Mouse (Mus musculus) testis, postnatal 10 days (tissue): ENCODE data around the gene Pakap.
A peak's percentile ranks its signal among the peaks of the same experiment; 100 is the strongest.

Source experiments
- DNase-seq: peaks from one replicate; pipeline ENCODE4 v3.0.0; 2021; ENCODE audit warnings: low spot score

Pakap gene

DNA sequence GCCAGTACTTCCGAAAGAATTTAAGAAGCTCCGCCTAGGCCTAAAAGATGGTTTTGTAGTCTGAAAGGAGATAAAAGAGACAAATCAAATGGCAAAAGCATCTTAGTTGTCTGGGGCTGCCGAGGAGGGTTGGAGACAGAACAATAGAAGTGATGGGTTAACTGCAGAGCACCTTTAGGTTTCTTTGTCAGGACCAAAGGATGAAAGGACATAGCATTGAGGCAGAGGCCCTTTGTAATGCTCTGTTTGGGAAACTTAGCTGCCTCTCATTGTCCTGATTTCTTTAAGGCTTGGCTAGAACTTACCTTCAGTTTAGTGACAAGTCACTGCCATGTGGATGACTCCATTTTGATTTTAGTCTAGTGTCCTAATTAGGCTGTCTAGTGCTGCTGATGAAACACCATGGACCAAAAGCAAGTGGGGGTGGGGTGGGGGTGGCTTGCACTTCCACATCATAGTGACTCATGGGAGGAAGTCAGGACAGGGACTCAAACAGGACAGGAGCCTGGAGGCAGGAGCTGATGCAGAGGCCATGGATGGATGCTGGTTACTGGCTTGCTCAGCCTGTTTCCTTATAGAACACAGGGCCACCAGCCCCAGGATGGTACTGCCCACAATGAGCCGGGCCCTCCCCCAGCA, 202.3 kb downstream of the Pakap start:
- no peak for DNase-seq

DNA sequence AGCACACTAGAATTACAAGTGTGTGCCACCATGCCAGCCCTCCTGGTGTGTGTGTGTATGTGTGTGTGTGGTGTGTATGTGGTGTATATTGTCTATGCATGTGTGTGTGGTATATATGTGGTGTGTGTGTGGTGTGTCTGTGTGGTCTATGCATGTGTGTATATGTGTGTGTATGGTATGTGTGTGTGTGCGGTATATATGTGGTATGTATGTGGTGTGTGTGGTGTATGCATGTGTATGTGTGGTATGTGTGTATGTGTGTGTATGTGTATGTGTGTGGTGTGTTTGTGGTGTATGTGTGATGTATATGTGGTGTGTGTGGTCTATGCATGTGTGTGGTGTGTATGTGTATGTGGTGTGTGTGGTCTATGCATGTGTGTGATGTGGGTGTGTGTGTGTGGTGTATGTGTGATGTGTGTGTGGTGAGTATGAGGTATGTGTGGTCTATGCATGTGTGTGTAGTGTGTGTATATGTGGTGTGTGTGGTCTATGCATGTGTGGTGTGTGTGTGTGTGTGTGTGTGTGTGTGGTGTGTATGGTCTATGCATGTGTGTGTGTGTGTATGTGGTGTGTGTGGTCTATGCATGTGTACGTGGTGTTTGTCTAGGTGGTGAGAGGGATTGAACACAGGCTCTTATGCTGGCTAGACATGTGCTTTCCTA, 203.7 kb downstream of the Pakap start:
- DNase-seq = no peak

DNA sequence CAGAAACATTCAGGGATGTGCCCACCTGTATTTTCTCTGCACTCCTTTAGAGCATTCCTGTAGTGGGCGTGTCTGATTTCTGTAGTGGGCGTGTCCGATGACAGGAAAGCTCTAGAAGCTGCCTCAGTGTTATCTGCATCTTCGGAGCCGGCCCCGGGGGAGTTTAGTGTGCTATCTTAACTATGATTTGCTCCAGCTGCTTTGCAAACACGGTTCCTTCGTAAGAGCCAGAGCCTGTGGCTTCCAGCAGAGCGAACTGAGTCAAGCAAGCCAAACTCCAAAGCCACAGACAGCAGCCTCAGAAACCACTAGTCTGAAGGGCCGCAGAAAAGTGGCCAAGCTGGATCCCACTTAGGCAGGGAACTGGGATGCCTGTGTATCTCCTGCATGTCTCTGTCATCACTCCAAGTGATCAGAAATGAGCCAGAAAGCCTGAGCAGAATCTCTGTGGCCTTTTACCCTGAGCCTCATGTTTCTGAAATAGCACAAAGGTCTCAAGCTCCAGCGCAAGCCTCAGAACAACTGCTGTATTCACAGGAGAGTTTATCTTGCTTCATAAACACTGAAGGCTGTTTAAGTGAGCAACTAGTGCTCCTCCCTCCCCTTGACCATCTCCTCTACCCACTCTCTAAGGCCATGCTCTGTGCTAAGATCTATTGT, 205.0 kb downstream of the Pakap start:
- peak; percentile 62 for DNase-seq

DNA sequence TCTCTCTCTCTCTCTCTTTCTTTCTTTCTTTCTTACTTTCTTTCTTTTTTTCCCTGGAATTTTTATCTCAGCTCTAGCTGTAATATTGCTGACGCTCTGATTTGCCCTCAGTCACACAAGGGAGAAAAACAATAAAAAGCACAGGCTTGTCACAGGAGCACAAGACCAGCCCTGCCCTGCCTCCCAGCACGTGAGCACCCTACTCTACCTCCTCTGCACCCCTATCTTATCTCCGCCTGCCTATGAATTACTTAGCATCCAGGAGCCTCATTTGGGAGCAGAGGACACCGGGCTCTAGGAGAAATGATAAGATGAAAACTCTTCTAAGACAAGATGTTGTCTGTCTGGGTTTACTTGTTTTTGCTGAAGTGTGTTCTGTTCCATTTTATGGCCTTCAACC, 206.5 kb downstream of the Pakap start:
- no peak for DNase-seq

DNA sequence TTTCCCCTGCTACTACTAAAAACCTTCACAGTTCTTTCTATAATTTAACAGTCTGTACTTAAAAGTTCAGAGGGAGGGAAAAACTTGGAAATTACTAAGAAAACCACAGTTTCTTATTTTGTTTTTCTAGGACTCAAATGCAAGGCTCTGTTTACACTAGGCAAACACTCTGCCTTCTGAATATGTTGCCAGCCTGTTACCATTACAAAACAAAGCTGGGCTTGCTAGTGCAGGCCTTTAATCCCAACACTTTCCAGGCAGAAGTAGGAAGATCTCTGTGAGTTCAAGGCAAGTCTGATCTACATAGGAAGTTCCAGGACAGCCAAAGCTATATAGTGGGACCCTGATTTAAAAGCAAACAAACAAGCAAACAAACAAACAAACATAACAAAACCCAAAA, 207.6 kb downstream of the Pakap start:
- DNase-seq = no peak

DNA sequence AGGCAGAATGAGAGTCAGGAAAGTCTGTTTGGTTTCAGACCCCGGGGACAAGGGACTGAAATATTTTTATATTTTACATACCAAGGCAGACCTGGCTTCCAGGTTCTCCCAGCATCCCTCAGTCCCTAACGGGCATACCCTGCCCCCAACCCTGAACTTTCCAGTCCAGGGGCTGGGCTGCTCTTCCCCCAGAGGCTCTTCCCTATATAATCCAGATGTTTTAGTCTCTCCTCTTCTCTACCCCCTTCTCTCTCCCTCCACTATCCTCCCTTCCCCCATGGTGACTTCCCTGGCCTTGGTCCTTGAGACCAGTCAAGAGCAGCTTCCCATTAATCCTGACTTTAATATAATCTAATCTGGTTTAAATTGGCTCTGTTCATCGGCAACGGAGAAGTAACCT, 212.4 kb downstream of the Pakap start:
- DNase-seq = no peak

DNA sequence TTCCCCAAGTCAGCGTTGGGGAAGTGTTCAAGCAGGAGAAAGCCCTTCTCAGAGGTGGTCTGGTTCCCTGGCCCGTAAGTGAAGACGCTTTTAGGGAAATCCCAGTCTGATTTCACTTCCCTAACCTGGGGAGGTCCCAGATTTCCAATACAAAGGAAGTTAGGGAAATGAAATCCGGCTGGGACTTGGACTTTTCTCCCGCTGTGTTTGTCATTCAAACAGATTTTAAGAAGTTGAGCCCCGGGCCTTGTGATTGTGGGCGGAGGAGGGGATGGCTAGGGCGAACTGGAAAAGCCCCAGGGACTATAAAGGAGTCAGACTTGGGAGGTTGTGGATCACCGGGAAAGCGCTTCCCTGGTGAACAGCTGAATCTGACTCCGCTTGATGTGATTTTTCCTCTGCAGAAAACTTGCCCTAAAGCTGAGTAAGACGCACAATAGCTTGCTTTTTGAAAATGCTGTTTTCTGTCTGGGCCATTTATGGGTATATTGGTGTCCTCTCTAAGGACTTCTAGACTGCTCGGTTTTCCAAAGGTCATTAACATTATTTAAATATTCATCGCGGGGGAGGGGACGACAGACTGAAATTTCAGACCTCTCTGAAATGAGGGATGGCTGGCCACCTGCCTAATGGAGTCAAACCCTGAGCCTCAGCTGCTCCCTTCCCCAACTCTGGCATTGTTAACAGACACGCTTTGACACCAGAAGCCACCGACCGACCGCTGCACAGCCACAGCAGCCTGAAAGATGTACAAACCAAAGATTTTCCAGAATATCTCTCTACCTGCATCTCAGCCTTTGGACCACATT, 213.1 kb downstream of the Pakap start:
- no peak for DNase-seq

DNA sequence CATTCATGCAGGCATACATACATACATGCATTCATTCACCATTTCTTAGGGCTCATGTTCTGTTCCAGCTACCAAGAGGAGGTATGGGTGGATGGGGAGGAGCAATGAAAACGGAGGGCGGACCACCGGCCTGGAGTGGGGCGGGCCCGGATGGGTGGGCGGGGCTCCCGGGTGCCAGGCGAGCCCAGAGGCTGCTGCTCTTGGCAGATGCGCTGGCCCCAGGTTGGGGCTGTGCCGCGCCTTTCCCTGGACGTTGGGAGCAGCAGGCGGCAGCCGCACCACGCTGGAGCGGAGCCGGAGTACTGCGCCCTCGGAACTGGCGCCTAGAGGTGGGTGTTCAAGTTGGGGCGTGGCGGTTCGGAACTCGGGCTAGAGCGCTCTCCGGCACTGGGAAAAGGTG, 214.0 kb downstream of the Pakap start:
- DNase-seq = peak; percentile 75

DNA sequence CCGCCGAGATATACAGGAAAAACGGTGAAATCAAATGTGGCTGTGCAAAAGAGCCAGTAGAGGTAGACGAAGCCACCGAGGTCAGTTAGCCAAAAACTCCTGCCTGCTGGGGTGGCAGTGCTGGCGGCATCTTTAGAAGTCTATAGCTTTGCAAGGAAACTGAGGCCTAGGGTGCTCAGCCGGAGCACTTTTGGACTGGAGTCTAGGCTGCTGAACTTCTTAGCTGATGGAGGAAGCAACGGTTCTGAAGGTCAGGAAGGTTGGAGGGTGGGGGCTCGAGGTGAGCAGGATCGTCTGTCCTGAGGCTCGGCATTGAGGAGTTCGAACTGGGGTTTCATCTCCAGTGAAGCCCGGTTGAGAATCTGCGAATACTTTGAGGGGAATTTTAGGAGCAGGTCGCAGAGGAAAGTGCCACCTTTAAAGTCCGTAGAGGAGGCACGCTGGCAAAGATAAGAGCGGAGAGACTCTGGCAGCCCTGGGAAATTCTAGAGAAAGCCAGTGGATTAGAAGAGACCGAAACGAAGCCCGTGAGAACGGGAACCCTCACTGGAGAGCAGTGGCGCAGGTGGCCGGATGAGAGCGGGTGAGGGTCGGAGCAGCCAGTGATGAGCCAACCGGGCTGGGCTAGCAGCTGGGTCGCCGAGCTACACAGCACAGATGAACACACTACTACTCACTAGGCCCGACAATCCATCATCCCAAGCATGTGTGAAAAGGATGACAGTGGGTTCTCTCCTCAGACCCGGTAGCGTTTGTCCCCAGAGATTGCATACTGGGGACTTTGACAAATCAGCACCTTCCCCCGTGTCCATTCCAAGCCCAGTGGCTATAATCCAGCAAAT, 214.8 kb downstream of the Pakap start:
- no peak for DNase-seq

DNA sequence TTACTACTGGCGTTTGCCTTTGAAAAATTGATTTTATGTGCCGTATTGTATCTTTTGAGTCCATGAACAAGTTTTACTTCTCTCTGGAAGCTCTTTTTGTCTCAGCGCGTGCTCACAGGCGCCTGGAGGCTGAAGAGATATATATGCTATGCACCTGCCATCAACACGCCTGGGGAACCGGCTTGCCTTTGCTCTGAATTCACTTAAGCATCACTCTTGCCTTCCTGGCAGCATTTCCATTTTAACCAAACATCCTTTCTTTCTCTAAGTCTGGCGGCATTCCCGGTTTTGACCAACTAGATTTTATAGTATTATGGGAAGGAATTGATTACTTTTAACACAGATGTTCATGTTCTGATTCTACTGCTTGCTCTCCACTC, 215.4 kb downstream of the Pakap start:
- no peak for DNase-seq

DNA sequence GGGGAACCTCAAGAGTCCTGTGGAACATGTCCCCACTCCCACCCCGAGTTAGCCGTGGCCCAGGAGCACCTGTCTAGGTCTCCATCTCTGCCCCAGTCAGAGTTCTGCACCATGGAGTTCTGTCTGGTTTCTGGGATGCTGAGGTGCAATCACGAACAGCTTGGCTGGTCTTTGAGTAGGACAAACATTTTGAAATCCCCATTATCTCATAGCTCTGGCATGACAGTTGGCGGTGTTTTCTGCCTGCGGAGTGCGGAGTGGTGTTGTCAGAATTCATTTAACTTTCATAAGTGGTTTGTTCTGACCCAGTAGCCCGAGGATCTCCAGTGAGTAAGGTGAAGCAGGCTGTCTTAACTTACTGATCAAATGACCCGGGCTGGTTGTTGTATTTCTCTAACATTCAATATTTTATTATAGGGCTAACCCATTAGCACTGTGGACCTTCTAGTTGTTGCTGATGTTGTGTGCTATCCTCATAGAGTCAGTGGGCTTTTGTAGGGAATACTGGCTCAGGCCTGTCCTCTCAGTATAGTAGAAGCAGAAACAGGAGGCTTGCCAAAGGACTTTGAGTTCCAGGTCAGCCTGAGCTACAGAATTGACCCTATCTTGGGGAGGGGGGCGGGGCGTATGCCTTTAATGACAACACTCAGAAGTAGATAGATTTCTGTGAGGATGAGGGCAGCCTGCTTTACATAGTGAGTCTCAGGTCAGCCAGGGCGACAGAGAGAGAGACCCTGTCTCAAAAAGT, 216.0 kb downstream of the Pakap start:
- no peak for DNase-seq

DNA sequence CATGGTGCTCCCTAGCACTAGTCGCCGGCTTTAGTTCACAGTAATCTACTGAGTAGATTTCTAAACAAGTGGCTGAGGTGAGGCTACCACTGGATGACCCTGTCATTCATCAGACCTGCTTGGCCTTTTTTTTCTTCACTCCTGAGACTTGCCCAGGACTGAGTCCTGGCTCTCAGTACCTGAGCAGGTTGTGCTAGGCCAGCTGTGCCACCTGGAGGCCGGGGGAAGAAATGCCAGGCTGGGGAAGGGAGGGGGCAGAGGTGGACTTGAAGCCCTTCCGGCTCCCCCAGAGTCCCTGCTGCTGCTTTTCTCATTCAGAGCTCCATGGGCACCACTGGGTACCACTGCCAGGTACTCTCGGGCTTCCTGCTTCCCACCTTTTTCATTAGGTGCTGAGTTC, 220.7 kb downstream of the Pakap start:
- DNase-seq = no peak

DNA sequence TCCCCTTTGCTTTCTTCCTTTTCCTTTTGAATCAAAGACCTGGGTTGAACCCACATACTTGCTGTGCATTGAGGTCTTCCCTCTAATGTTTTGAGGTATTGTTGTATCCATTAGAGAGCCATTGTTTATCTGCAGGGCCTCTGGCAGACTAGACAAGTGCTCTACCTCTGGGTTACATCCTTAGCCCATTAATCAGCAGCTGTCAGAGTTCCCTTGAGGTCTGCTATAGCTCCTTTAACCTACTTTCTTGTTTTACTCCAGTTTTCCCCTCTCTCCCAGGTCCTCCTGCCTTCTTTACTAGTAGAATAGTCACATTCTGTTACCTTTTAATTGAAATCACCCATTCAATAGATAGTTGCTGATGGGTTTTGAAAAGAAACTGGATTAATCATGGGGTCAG, 221.1 kb downstream of the Pakap start:
- DNase-seq = no peak

DNA sequence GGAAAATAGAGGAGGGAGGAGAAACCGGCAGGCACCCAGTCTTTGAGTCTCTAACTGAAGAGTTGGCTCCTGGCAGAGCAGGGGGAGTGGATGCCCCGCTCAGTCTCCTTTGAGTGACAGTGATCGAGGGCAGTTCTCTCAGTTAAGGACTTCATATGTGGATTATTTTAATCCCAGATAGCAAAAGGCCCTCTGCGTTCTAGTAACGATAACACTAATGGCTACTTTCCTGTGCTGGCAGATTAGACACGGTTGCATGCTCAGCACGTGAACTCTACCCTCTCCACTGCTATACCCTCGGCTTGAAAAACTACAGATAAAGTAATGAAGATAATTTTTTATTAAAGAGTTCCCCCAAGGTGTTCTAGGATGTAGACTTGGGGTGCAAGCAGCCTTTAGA, 226.0 kb downstream of the Pakap start:
- DNase-seq = no peak

DNA sequence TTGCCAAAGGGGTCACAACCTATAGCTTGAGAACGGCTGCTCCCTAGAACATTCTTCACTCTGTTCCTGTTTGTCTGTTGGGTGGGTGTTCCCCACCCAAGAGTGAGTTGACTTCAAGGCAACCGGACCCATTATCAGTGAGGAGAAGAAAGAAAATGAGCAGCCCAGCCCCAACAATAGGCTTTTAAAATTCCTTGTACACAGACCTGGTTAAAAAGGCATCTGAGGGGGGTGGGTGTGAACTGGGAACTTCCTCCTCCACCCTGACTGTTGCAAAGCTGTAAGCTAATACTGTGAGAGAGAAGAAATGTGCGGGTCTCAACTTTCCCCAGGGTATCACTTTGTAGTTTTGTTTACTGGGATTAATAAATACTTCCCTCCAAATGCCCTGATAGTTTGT, 226.6 kb downstream of the Pakap start:
- DNase-seq = no peak

DNA sequence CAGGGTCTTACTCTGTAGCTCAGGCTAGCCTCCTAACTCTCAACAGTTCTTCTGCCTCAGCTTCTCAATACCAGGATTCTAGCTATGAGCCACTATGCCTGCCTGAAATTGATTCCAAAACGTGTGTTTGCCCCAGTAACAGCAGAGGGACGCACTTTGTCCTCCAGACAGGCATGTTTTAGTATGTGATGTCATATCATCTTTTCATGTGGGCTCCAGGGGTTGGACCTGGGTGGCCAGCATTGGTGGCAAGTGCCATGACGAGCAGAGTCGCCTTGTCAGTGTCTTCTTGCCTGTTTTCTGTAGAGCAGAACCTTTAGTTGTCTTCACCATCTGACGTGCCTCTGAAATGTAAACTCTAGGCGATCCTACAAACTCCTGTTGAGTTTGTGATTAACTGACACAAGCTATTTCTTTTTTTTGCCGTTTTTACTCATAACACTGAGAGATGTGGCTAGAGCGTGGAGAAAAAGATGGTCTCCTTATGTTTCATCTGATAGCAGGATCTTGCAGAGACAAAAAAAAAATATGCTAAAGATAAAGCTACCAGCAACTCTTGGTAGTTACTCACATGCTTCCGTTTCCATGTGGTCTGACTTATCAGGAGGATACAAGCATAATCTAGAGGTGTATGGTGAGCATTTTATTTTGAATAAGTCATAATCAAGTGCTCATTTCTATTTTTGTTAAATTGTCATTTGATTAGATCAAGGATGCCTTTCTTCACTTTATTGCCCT, 229.7 kb downstream of the Pakap start:
- DNase-seq = no peak

DNA sequence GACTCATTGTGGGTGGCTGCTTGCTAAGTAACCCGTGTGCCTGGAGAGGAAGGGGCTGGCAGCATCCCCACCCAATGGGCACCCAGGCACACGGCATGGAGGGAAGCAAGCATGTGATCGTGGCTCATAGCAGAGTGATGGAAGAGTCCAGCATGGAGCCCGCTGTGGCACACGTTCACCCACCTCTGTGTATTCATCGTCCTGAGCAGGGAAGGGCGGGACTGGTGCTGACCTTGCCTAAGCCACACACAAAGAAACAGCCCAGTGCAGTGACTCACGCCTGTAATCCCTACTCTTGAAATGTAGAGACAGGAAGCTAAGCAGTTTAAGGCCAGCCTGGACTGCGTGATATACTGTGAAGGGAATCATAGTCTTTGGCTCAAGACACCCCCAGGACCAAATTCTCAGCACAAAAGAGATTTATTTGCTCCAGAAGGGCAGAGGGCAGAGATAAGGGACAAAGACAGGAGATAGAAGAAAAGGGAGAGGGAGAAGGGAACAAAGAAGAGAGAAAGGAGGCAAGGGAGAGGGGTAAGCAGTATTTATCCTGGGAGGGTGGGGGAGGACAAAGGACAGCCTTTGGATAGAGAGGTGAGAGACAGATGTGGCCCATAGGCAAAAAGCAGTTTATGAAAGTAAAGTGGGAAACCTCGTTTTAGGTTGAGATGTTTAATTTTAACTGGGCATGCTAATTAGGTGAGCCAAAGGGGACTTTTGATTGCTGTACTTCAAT, 230.5 kb downstream of the Pakap start:
- no peak for DNase-seq

DNA sequence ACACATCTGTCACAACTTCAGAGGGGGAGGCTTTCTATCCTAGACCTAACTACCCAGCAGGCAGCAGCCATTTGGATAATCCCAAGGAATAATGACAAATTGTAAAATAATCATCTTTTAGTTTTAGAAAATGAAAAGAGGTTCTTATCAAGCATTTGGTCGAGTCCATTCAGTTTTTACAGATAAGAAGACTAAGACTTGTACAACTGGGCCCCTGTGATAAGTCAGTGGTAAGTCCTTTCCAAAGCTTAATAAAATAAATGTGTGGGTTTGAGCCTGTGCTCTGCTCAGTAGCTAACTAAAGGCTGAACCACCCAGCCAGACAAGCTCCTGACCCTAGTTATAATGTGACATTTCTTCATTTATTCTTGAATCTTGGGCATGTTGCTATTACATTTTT, 231.3 kb downstream of the Pakap start:
- DNase-seq = no peak

DNA sequence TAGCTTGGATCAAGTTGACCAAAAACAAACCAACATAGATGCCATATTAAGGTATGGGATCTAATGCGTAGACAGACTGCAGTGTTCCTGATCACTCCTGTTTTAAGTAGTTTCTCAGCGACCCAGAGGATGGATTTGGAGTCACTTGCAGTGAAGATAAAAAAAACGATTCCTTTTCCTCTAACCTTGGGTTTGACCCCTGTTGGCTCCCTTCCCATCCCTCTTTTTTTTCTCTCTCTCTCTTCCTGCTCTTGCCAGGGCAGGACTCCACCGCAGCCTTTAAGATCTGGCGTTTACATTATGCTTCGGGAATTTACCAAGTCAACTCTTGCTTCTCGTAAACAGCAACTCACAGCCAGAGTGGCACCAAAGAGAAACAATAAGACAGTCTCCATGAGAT, 233.3 kb downstream of the Pakap start:
- no peak for DNase-seq

DNA sequence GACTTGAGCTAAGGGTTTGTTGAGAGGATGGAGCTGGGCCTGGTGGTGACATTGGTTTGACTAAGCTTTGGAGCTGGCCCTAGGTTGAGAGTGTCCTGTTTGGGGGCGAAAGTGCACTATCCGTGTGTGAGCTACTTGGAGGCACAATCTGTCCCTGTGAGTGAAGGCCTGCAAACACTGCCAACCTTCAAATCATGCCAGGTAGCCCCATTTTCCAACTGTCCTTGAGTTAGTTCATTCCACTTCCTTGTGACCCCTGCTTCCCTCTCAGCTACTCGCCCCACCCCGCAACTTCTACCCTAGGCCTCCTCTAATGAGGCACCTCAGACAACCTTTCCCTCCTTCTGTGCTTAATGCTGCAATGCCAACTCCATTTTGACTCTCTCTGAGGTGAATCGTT, 234.0 kb downstream of the Pakap start:
- no peak for DNase-seq
